Mouse (Mus musculus): ENCODE measurements at regions not wholly inside any gene's neighbourhood (a gene's known extent, or its start where the extent isn't known, plus 50 kb on each side); places are given as distances from the start of the nearest gene placed in this dataset.
A peak's percentile ranks its signal among the peaks of the same experiment; 100 is the strongest.

- H3K36me3 ChIP-seq (replicated peaks; ENCODE audit: insufficient read depth, low read length): no peaks in the 10 kb centered on the region
- WGBS (ENCODE audit: insufficient replicate concordance): 69% methylated on average over 1 of the region's 1 CpGs
- no peaks in the 10 kb centered on the region for H3K9me3 ChIP-seq (ENCODE audit: low read length)
- H3K4me2 ChIP-seq (ENCODE audit: low read depth, low read length): no peak overlapping the region
- H3K9ac ChIP-seq (replicated peaks): no peak overlapping the region
- no peak overlapping the region for H3K4me3 ChIP-seq (ENCODE audit: low read depth, low read length)
- no peaks in the 10 kb centered on the region for H3K4me1 ChIP-seq (ENCODE audit: insufficient read depth)
- no peak overlapping the region for H3K27ac ChIP-seq (ENCODE audit: low read depth)
- ATAC-seq: no peak
- H3K27me3 ChIP-seq (ENCODE audit: insufficient read depth, low read length): no peaks in the 10 kb centered on the region
- DNase-seq: no peak
- TF ChIP-seq CTCF (IDR thresholded peaks at IDR 0.05; ENCODE audit: low read depth): no peak
Measured at GRCm38 (mm10) chr5:57396376-57396775, 321.4 kb upstream of the Pcdh7 start.

- no peak overlapping the region for H3K9ac ChIP-seq (replicated peaks)
- no peaks in the 10 kb centered on the region for H3K36me3 ChIP-seq (replicated peaks; ENCODE audit: insufficient read depth, low read length)
- H3K27me3 ChIP-seq (ENCODE audit: insufficient read depth, low read length): no peaks in the 10 kb centered on the region
- ATAC-seq (no peak), DNase-seq (no peak)
- no peak for TF ChIP-seq CTCF (IDR thresholded peaks at IDR 0.05; ENCODE audit: low read depth)
- TF ChIP-seq EP300 (IDR thresholded peaks at IDR 0.05; ENCODE audit: low read depth): no peak
- 67% methylated on average over 2 of the region's 2 CpGs for WGBS (ENCODE audit: insufficient replicate concordance)
- H3K4me2 ChIP-seq (ENCODE audit: low read depth, low read length): no peak overlapping the region
- H3K27ac ChIP-seq (ENCODE audit: low read depth): no peak overlapping the region
- no peak overlapping the region for H3K4me3 ChIP-seq (ENCODE audit: low read depth, low read length)
- no peaks in the 10 kb centered on the region for H3K9me3 ChIP-seq (ENCODE audit: low read length)
- no peaks in the 10 kb centered on the region for H3K4me1 ChIP-seq (ENCODE audit: insufficient read depth)
Measured at GRCm38 (mm10) chr5:57418216-57418615, 299.6 kb upstream of the Pcdh7 start.

- no peak for ATAC-seq
- TF ChIP-seq CTCF (IDR thresholded peaks at IDR 0.05; ENCODE audit: low read depth) (no peak), EP300 (IDR thresholded peaks at IDR 0.05; ENCODE audit: low read depth) (no peak)
Measured at GRCm38 (mm10) chr5:57451050-57451449, 266.7 kb upstream of the Pcdh7 start.

GRCm38 (mm10) chr5:57451504-57451903 lies 266.3 kb upstream of the Pcdh7 start:
- no peaks in the 10 kb centered on the region for H3K27me3 ChIP-seq (ENCODE audit: insufficient read depth, low read length)
- no peak overlapping the region for H3K4me3 ChIP-seq (ENCODE audit: low read depth, low read length)
- ATAC-seq (no peak), DNase-seq (no peak)
- no peak overlapping the region for H3K27ac ChIP-seq (ENCODE audit: low read depth)
- H3K9ac ChIP-seq (replicated peaks): no peak overlapping the region
- WGBS (ENCODE audit: insufficient replicate concordance): 80% methylated on average over 2 of the region's 2 CpGs
- no peak overlapping the region for H3K4me2 ChIP-seq (ENCODE audit: low read depth, low read length)
- H3K4me1 ChIP-seq (ENCODE audit: insufficient read depth): no peaks in the 10 kb centered on the region
- TF ChIP-seq EP300 (IDR thresholded peaks at IDR 0.05; ENCODE audit: low read depth): no peak
- no peaks in the 10 kb centered on the region for H3K9me3 ChIP-seq (ENCODE audit: low read length)
- no peaks in the 10 kb centered on the region for H3K36me3 ChIP-seq (replicated peaks; ENCODE audit: insufficient read depth, low read length)

More at GRCm38 (mm10) chr5:57451050-57451449, 266.7 kb upstream of the Pcdh7 start:
- DNase-seq: no peak
- Histone ChIP-seq H3K9ac (replicated peaks) (no peak overlapping the region), H3K36me3 (replicated peaks; ENCODE audit: insufficient read depth, low read length) (no peaks in the 10 kb centered on the region), H3K27ac (ENCODE audit: low read depth) (no peak overlapping the region), H3K9me3 (ENCODE audit: low read length) (no peaks in the 10 kb centered on the region), H3K4me2 (ENCODE audit: low read depth, low read length) (no peak overlapping the region), H3K27me3 (ENCODE audit: insufficient read depth, low read length) (no peaks in the 10 kb centered on the region), H3K4me1 (ENCODE audit: insufficient read depth) (no peaks in the 10 kb centered on the region), H3K4me3 (ENCODE audit: low read depth, low read length) (no peak overlapping the region)
- 62% methylated on average over 3 of the region's 3 CpGs for WGBS (ENCODE audit: insufficient replicate concordance)

GRCm38 (mm10) chr5:57474978-57475377 lies 242.8 kb upstream of the Pcdh7 start:
- 65% methylated on average over 3 of the region's 3 CpGs for WGBS (ENCODE audit: insufficient replicate concordance)
- Histone ChIP-seq H3K4me1 (ENCODE audit: insufficient read depth) (no peaks in the 10 kb centered on the region), H3K27me3 (ENCODE audit: insufficient read depth, low read length) (no peaks in the 10 kb centered on the region), H3K4me2 (ENCODE audit: low read depth, low read length) (no peak overlapping the region), H3K27ac (ENCODE audit: low read depth) (no peak overlapping the region), H3K36me3 (replicated peaks; ENCODE audit: insufficient read depth, low read length) (no peaks in the 10 kb centered on the region), H3K9me3 (ENCODE audit: low read length) (no peaks in the 10 kb centered on the region), H3K4me3 (ENCODE audit: low read depth, low read length) (no peak overlapping the region), H3K9ac (replicated peaks) (no peak overlapping the region)
- no peak for TF ChIP-seq CTCF (IDR thresholded peaks at IDR 0.05; ENCODE audit: low read depth)
- TF ChIP-seq EP300 (IDR thresholded peaks at IDR 0.05; ENCODE audit: low read depth): no peak
- DNase-seq (no peak), ATAC-seq (no peak)

GRCm38 (mm10) chr5:57477860-57478259 lies 239.9 kb upstream of the Pcdh7 start:
- H3K4me1 ChIP-seq (ENCODE audit: insufficient read depth): no peaks in the 10 kb centered on the region
- H3K27ac ChIP-seq (ENCODE audit: low read depth): no peak overlapping the region
- no peak overlapping the region for H3K9ac ChIP-seq (replicated peaks)
- DNase-seq: no peak
- no peak overlapping the region for H3K4me3 ChIP-seq (ENCODE audit: low read depth, low read length)
- ATAC-seq: peak; percentile 36; the same call in 1 of the 2 replicates
- H3K4me2 ChIP-seq (ENCODE audit: low read depth, low read length): no peak overlapping the region
- no peaks in the 10 kb centered on the region for H3K36me3 ChIP-seq (replicated peaks; ENCODE audit: insufficient read depth, low read length)
- H3K27me3 ChIP-seq (ENCODE audit: insufficient read depth, low read length): no peaks in the 10 kb centered on the region
- TF ChIP-seq CTCF (IDR thresholded peaks at IDR 0.05; ENCODE audit: low read depth): no peak
- no peak for TF ChIP-seq EP300 (IDR thresholded peaks at IDR 0.05; ENCODE audit: low read depth)
- no peaks in the 10 kb centered on the region for H3K9me3 ChIP-seq (ENCODE audit: low read length)

Measured in liver, postnatal 0 days (tissue).